Mouse (Mus musculus) hindbrain, embryonic 11.5 days (tissue): ENCODE results near the gene Adk. TPM values are rescaled to one million over a fixed set of nuclear protein-coding genes. Genes with fewer than 3 reads are reported as not detected.

Source experiments
- ATAC-seq: fragments of 200-750 bp; cut with Nextera tagmentation; 2 replicates; pipeline ENCODE4 v1.8.0; 2017; ENCODE audit warnings: mild to moderate bottlenecking, moderate TSS enrichment, moderate library complexity; ENCODE audit not compliant: low FRiP score
- DNase-seq: peaks from one replicate; pipeline ENCODE4 v3.0.0-alpha.2; 2015; ENCODE audit warnings: low spot score
- H3K27ac ChIP-seq: fragments of 300-500 bp; sonication (generic); 2 replicates; pipeline ENCODE4 v1.5.1; 2014; ENCODE audit warnings: mild to moderate bottlenecking, low read depth, low read length
- H3K27me3 ChIP-seq: fragments of 300-500 bp; sonication (generic); 2 replicates; pipeline ENCODE4 v1.6.1; 2014; ENCODE audit warnings: mild to moderate bottlenecking, low read length, moderate library complexity, mixed read lengths; ENCODE audit not compliant: control insufficient read depth, insufficient read depth
- H3K36me3 ChIP-seq: fragments of 300-500 bp; sonication (generic); 2 replicates; pipeline ENCODE4 v1.6.1; 2014; ENCODE audit warnings: mild to moderate bottlenecking, low read length, moderate library complexity, mixed read lengths; ENCODE audit not compliant: control insufficient read depth, insufficient read depth
- H3K4me1 ChIP-seq: fragments of 300-500 bp; sonication (generic); replicated peaks from 2 replicates; pipeline ENCODE4 v1.6.1; 2014; ENCODE audit warnings: low read length, mixed read lengths; ENCODE audit not compliant: control insufficient read depth, insufficient read depth
- H3K4me2 ChIP-seq: fragments of 300-500 bp; sonication (generic); replicated peaks from 2 replicates; pipeline ENCODE4 v1.6.1; 2014; ENCODE audit warnings: mild to moderate bottlenecking, low read depth, low read length
- H3K4me3 ChIP-seq: fragments of 300-500 bp; sonication (generic); 2 replicates; pipeline ENCODE4 v1.5.1; 2014; ENCODE audit warnings: low read depth, low read length
- H3K9ac ChIP-seq: fragments of 300-500 bp; sonication (generic); 2 replicates; pipeline ENCODE4 v1.6.1; 2014; ENCODE audit warnings: low read depth, low read length
- H3K9me3 ChIP-seq: fragments of 300-500 bp; sonication (generic); 2 replicates; pipeline ENCODE4 v1.6.1; 2016; ENCODE audit warnings: low read length; ENCODE audit not compliant: control insufficient read depth
- WGBS: fragments of 180-500 bp; shearing (Covaris S2); extraction: QIAGEN DNeasy Blood & Tissue Kit; methylation state at CpG from one replicate; pipeline ENCODE4 v1.1.7; 2014; 5-methylcytosine and 5-hydroxymethylcytosine counted together
- polyA plus RNA-seq: library from polyadenylated mRNA; unstranded; fragments of >200 nt; fragmentation: Nextera tagmentation; extraction: Ambion mirVana; gene quantifications from 2 replicates; pipeline ENCODE4 v1.2.1, GENCODE M21; 2014

Gene Adk
- polyA plus RNA-seq, 1 experiment from 2014 or later: 107 TPM

DNA sequence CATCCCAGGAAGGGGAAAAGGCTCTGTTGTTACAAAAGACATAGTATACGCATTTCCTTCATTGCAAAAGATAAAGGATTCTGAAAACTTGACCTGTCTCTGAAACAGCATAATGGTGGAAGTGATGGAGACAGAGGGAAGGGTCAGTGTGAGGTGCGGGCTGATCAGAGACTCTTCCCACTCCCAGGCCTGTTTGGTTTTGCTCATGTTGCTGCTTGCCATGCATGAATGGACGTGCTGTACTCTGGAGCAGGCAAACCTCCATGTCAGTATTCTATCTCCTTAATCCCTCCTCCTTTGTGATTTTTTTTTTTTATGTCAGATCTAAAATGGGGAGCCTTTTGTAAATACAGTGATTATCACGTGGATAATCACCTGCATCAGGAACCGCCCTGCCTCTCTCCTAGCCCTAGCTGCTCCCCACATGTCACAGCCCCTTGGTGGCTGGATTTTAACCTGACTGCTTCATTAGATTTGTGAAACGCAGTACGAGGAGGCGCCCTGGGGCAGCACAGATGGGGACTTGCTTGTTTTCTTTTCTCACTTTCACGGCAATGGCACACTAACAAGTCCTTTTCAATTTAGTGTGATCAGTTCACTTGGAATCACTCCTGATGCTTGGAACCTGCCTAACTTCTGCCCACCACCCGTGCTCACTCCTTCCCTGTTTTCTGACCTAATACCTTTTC lies 307.0 kb downstream of the Adk start:
- no peak for DNase-seq
- Histone ChIP-seq H3K27me3 (no peaks in the 10 kb centered on the region), H3K9ac (no peak overlapping the region), H3K9me3 (no peaks in the 10 kb centered on the region), H3K4me1 (no peaks in the 10 kb centered on the region), H3K4me2 (no peak overlapping the region), H3K27ac (peak overlapping the region; percentile 42; the same call in 1 of the 2 replicates), H3K4me3 (no peak overlapping the region), H3K36me3 (no peaks in the 10 kb centered on the region)
- WGBS: 69% methylated on average over 10 of the region's 10 CpGs
- no peak for ATAC-seq

GRCm38 (mm10) chr14:21359896-21360525 lies 307.6 kb downstream of the Adk start:
- no peaks in the 10 kb centered on the region for H3K36me3 ChIP-seq
- DNase-seq (no peak), ATAC-seq (no peak)
- H3K4me1 ChIP-seq: no peaks in the 10 kb centered on the region
- no peaks in the 10 kb centered on the region for H3K27me3 ChIP-seq
- H3K9ac ChIP-seq: no peak overlapping the region
- H3K4me3 ChIP-seq: no peak overlapping the region
- 93% methylated on average over 7 of the region's 12 CpGs for WGBS
- H3K27ac ChIP-seq: no peak overlapping the region
- H3K9me3 ChIP-seq: no peaks in the 10 kb centered on the region
- H3K4me2 ChIP-seq: no peak overlapping the region

DNA sequence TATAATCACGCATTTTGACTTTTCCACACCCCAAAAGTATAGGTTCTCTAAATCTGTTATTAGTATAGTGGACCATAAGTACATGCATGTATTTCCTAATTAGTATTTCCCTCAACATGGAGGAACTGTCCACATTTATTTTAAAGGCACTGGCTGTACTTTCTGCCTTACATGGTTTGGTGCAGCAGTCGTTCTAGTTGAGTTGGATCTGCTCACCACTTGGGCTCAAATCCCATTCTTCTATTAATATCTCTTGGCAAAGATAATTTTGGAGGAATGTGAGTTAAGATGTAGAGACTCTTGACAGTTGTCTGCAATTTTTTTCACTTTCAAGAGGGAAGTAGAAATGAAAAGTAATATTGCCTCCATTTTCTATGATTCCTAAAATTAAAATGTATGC lies 314.7 kb downstream of the Adk start:
- 89% methylated on average over 2 of the region's 2 CpGs for WGBS
- no peak overlapping the region for H3K27ac ChIP-seq
- no peak for DNase-seq

GRCm38 (mm10) chr14:21368622-21369021 lies 316.2 kb downstream of the Adk start:
- ATAC-seq (no peak), DNase-seq (peak; percentile 19)
- peak overlapping the region; percentile 70 for H3K27ac ChIP-seq
- no peak overlapping the region for H3K4me2 ChIP-seq
- 41% methylated on average over 2 of the region's 2 CpGs for WGBS
- H3K4me1 ChIP-seq: peaks cover 3% of the 10 kb centered on the region; the same call in 1 of the 2 replicates
- no peak overlapping the region for H3K4me3 ChIP-seq
- no peak overlapping the region for H3K9ac ChIP-seq
- no peaks in the 10 kb centered on the region for H3K27me3 ChIP-seq
- H3K36me3 ChIP-seq: no peaks in the 10 kb centered on the region
- no peaks in the 10 kb centered on the region for H3K9me3 ChIP-seq

More for the DNA sequence above, 314.7 kb downstream of the Adk start:
- Histone ChIP-seq H3K4me1 (peaks cover 3% of the 10 kb centered on the region; the same call in 1 of the 2 replicates), H3K4me3 (no peak overlapping the region), H3K36me3 (no peaks in the 10 kb centered on the region), H3K4me2 (no peak overlapping the region), H3K9ac (no peak overlapping the region), H3K9me3 (no peaks in the 10 kb centered on the region), H3K27me3 (no peaks in the 10 kb centered on the region)
- no peak for ATAC-seq

DNA sequence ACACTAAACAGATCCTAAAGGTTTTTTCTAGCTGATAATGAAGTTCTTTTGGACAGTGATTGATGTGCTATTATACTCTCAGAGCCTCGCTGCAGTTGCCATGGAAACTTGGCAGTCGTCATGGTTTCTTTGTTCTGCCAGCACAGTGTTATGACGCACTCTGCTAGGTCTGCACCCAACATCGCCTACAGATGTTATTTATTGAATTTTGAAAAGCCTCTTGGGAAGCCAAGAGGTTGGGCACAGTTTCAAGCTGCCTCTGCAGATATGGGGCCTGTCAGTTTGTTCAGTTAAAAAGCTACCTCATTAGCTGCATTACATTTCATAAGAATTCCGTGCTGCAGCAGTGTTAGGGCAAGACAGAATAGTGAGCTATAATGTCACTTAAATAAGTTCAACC lies 316.8 kb downstream of the Adk start:
- H3K27me3 ChIP-seq: no peaks in the 10 kb centered on the region
- no peak overlapping the region for H3K4me2 ChIP-seq
- ATAC-seq (peak; percentile 97), DNase-seq (peak; percentile 85)
- H3K9ac ChIP-seq: no peak overlapping the region
- H3K36me3 ChIP-seq: no peaks in the 10 kb centered on the region
- peak overlapping the region; percentile 70; the same call in 1 of the 2 replicates for H3K27ac ChIP-seq
- no peak overlapping the region for H3K4me3 ChIP-seq
- peaks cover 3% of the 10 kb centered on the region; the same call in 1 of the 2 replicates for H3K4me1 ChIP-seq
- H3K9me3 ChIP-seq: no peaks in the 10 kb centered on the region
- 7% methylated on average over 5 of the region's 5 CpGs for WGBS

- H3K4me3 ChIP-seq: no peak overlapping the region
- peaks cover 3% of the 10 kb centered on the region; the same call in 1 of the 2 replicates for H3K4me1 ChIP-seq
- 78% methylated on average over 2 of the region's 2 CpGs for WGBS
- no peak overlapping the region for H3K27ac ChIP-seq
- no peak overlapping the region for H3K9ac ChIP-seq
- H3K36me3 ChIP-seq: no peaks in the 10 kb centered on the region
- H3K9me3 ChIP-seq: no peaks in the 10 kb centered on the region
- ATAC-seq (no peak), DNase-seq (no peak)
- H3K4me2 ChIP-seq: no peak overlapping the region
- no peaks in the 10 kb centered on the region for H3K27me3 ChIP-seq
Measured at GRCm38 (mm10) chr14:21371946-21372345, 319.6 kb downstream of the Adk start.

- no peaks in the 10 kb centered on the region for H3K9me3 ChIP-seq
- H3K4me2 ChIP-seq: no peak overlapping the region
- 90% methylated on average over 5 of the region's 5 CpGs for WGBS
- no peak overlapping the region for H3K4me3 ChIP-seq
- H3K4me1 ChIP-seq: peaks cover 3% of the 10 kb centered on the region; the same call in 1 of the 2 replicates
- H3K27me3 ChIP-seq: no peaks in the 10 kb centered on the region
- H3K9ac ChIP-seq: no peak overlapping the region
- ATAC-seq (no peak), DNase-seq (no peak)
- no peak overlapping the region for H3K27ac ChIP-seq
- H3K36me3 ChIP-seq: no peaks in the 10 kb centered on the region
Measured at GRCm38 (mm10) chr14:21372689-21373088, 320.3 kb downstream of the Adk start.

DNA sequence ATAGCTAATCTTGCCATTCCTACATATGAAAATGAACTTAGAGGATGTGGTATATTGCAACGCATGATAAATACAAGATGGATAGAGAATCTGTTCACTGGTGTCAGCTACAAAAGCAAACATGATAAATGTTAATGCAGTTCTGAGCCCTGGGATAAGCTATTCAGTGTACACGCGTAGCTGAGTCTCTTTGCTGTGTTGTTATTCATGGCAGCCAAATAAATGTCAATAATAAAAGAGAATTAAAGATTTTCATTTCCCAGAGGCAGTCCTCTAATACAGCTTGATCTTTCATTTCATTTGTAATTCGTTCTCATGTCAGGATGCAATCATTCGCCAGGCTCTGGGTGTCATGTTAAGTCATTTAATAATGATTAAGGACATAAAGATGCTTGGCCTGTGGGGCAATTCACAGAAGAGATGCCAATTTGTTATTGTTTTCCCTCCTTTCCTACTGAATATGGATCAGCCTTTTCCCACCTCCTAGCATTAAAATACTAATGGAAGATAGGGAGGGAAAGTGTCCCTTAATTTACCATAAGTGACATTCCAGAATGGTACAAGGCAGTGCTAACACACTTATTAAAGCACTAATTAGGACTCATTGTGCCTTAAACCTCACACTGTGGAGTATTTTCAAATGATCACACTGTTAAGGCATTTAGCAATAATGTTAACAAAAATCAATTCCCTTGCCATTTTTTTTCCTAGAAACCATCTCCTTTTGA lies 331.5 kb downstream of the Adk start:
- H3K9me3 ChIP-seq: no peaks in the 10 kb centered on the region
- H3K4me3 ChIP-seq: no peak overlapping the region
- H3K27ac ChIP-seq: no peak overlapping the region
- H3K9ac ChIP-seq: no peak overlapping the region
- no peak for DNase-seq
- WGBS: 64% methylated on average over 5 of the region's 5 CpGs
- no peaks in the 10 kb centered on the region for H3K36me3 ChIP-seq
- no peaks in the 10 kb centered on the region for H3K27me3 ChIP-seq
- no peak for ATAC-seq
- no peak overlapping the region for H3K4me2 ChIP-seq
- H3K4me1 ChIP-seq: no peaks in the 10 kb centered on the region
